Mouse (Mus musculus) MEL (cell line): Measurements from ENCODE around the gene Fryl.

ENCODE experiments used
- GABPA ChIP-seq: IDR thresholded peaks from 2 replicates; pipeline ENCODE4 v1.6.1; 2012; ENCODE audit warnings: low read depth, mild to moderate bottlenecking, inconsistent platforms, low read length, improper control_type of control experiment, moderate library complexity
- POLR2A ChIP-seq, 2 experiments: IDR thresholded peaks; 2 replicates each; pipeline ENCODE4 v1.6.1; 2011 to 2012; ENCODE audit warnings: low read length in 2 of 2, mild to moderate bottlenecking in 2 of 2, control low read depth in 1 of 2, improper control_type of control experiment in 1 of 2, low read depth in 1 of 2, moderate library complexity in 1 of 2; ENCODE audit not compliant: control insufficient read depth in 1 of 2, insufficient read depth in 1 of 2, poor library complexity in 1 of 2

DNA sequence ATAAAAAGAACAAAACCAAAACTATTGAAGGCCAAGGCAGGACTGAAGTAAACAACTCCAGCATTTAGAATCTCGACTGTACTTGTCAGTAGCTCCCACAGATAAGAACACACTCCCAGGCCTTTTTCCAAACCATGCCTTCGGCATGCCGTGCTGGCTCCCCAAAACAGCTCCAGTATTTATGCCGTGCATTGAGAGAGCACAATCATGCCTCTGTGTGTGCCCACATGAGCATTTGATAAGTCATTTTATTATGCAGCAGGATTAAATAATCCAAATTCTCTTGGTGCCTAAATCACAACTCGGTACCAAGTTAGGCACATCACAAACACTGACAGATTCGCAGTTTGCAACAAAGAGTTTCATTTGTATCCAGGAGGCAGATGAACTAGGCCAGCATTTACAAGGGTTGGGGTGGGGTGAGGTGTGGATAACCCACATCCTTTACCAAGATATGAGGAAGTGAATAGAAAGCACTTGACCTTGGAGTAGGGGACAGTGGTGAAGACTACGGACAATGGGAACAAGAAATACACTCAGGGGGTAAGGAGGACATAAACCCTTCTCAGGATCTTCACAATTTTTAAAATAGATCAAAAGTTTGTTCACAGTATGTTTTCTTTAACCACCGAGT is 50.3 kb downstream of the Fryl start:
- TF ChIP-seq POLR2A (IDR thresholded peaks at IDR 0.05; ENCODE audit: control insufficient read depth in 1 of 2, insufficient read depth in 1 of 2, low read depth in 1 of 2, low read length in 2 of 2, poor library complexity in 1 of 2) (no peak), GABPA (no peak)
